Mouse (Mus musculus) liver, postnatal 0 days (tissue): ENCODE results near the gene Ms4a2.

Experiments
- CTCF ChIP-seq: sonication (generic); IDR thresholded peaks from 2 replicates; pipeline ENCODE4 v1.5.1; 2016; ENCODE audit warnings: antibody characterized with exemption, low read depth
- EP300 ChIP-seq: IDR thresholded peaks from 2 replicates; pipeline ENCODE4 v1.6.1; 2016; ENCODE audit warnings: antibody characterized with exemption, low read depth, mild to moderate bottlenecking

DNA sequence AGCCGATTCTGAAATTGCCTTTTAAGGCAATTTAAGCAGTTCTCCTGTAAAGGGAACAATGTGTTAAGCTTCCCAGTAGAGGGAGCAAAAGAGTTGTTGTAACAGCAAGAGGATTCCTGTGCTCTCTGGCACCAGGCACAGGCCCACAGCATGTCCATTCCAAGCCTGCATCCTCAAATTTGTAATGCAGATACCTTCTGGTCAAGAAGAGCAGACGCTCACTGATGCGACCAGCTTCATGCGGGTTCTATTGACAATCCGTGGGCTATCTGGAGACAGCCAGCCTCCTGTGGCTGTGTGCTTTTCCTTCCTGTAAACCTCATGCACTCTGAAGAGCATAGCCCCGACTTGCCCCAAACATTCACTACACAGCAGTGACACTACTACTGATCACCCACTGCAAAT is 12.0 kb downstream of the Ms4a2 start:
- TF ChIP-seq CTCF: peak; percentile 78
- TF ChIP-seq EP300: no peak
